12 mouse cellular contexts compared by ENCODE assay signal in the genomic region with DNA sequence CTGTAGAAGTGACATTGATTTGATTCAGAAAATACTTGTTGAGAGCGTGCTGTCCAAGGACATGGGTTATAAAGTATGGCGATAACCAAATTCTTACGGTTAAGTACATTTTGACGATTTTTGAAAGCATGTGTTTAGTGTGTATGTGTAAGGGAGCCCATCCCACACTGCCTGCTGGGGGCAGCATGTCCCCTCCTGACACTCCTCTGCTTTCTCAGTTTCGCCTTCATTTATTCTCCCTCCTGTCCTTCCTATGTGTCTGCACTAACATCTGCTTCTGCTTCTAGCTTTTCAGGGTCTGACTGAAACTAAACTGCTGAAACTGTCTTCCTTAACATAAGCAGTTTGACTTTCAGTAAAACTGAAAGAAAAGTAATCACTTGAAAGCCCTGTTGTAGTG. TPM values are rescaled to one million over a fixed set of nuclear protein-coding genes. Genes with fewer than 3 reads are reported as not detected.
A peak's percentile ranks its signal among the peaks of the same experiment; 100 is the strongest.
DNase-seq lines count a peak whose midpoint lies in the region; ATAC-seq and TF ChIP-seq lines count a peak whose summit lies in the region.
"Had no signal": no experiment of that assay in that cellular context is flagged by ENCODE, and none has a peak within 500 bp of the region (broad histone marks: within the 10 kb centered on the region; RNA-seq: fewer than 3 reads in every experiment).

No protein-coding gene starts in this region.

- H3K9me3 ChIP-seq in heart, embryonic 12.5 days (replicated peaks): no peaks in the 10 kb centered on the region
- H3K9me3 ChIP-seq in lung, postnatal 0 days (ENCODE audit: low read length): no peaks in the 10 kb centered on the region
- H3K9me3 ChIP-seq: hindbrain, embryonic 12.5 days; neural tube, embryonic 13.5 days had no signal

- no peak overlapping the region for H3K4me3 ChIP-seq in heart, embryonic 12.5 days
- H3K4me3 ChIP-seq in spleen, adult 2 months (ENCODE audit: extremely low read depth, insufficient read depth, insufficient read length): no peak overlapping the region
- no peak overlapping the region for H3K4me3 ChIP-seq in lung, postnatal 0 days (ENCODE audit: low read depth, low read length)
- H3K4me3 ChIP-seq: hindbrain, embryonic 12.5 days; neural tube, embryonic 13.5 days had no signal

- H3K36me3 ChIP-seq in heart, embryonic 12.5 days: peaks cover 4% of the 10 kb centered on the region; the same call in 1 of the 2 replicates
- H3K36me3 ChIP-seq in spleen, adult 2 months (ENCODE audit: control insufficient read depth, insufficient read depth, low read length): no peaks in the 10 kb centered on the region
- H3K36me3 ChIP-seq in lung, postnatal 0 days (ENCODE audit: insufficient read depth, low read length): no peaks in the 10 kb centered on the region

- WGBS in heart, embryonic 12.5 days: 84% methylated on average over 5 of the region's 5 CpGs
- 60% methylated on average over 5 of the region's 5 CpGs for WGBS in spleen, adult 2 months
- WGBS in lung, postnatal 0 days: 86% methylated on average over 5 of the region's 5 CpGs

- no peak for TF ChIP-seq EP300 in lung, postnatal 0 days (IDR thresholded peaks at IDR 0.05)

- no peak overlapping the region for H3K4me2 ChIP-seq in heart, embryonic 12.5 days
- no peak overlapping the region for H3K4me2 ChIP-seq in lung, postnatal 0 days (replicated peaks; ENCODE audit: low read depth, low read length)
- H3K4me2 ChIP-seq: hindbrain, embryonic 12.5 days; neural tube, embryonic 13.5 days had no signal

- H3K27me3 ChIP-seq in heart, embryonic 12.5 days (replicated peaks): no peaks in the 10 kb centered on the region
- no peaks in the 10 kb centered on the region for H3K27me3 ChIP-seq in spleen, adult 2 months (ENCODE audit: control insufficient read depth, insufficient read depth, low read length)
- no peaks in the 10 kb centered on the region for H3K27me3 ChIP-seq in lung, postnatal 0 days (replicated peaks; ENCODE audit: insufficient read depth, low read length)
- H3K27me3 ChIP-seq: hindbrain, embryonic 12.5 days; neural tube, embryonic 13.5 days had no signal

- no peak for TF ChIP-seq POLR2A in spleen, adult 2 months (IDR thresholded peaks at IDR 0.05; ENCODE audit: low read depth, low read length)

- DNase-seq in heart, postnatal 4 days: peak; percentile 7
- peak in 1 of 2 experiments; percentile 6 for DNase-seq in spleen, adult 2 months (ENCODE audit: low read depth in 1 of 2, low spot score in 2 of 2)
- no peak for DNase-seq in spleen, adult 18-20 months
- peak; percentile 9 for DNase-seq in lung, postnatal 0 days (ENCODE audit: low spot score)
- peak; percentile 38 for DNase-seq in thymus, postnatal 4 days
- DNase-seq in left cerebral cortex, postnatal 4 days: no peak
- no peak for DNase-seq in urinary bladder, postnatal 10 days (ENCODE audit: low spot score)
- DNase-seq: cerebellum, adult 8-10 months; kidney, postnatal 4 days had no signal

- peak; percentile 15; the same call in 1 of the 2 replicates for TF ChIP-seq CTCF in spleen, adult 2 months (IDR thresholded peaks at IDR 0.05; ENCODE audit: extremely low read depth, insufficient read depth, insufficient read length, insufficient replicate concordance)
- TF ChIP-seq CTCF in lung, postnatal 0 days (IDR thresholded peaks at IDR 0.05): peak; percentile 48

- intact Hi-C loops in left cerebral cortex, postnatal 4 days (cut with DNase I): no loop called here

- no peak overlapping the region for H3K27ac ChIP-seq in heart, embryonic 12.5 days (ENCODE audit: poor library complexity, severe bottlenecking)
- 0 out of 2 replicates have a peak overlapping the region, but pooled peaks have one; percentile 8 for H3K27ac ChIP-seq in spleen, adult 2 months (ENCODE audit: insufficient read depth, low read length)
- H3K27ac ChIP-seq in lung, postnatal 0 days (ENCODE audit: low read length): peak overlapping the region; percentile 44; the same call in 1 of the 2 replicates
- H3K27ac ChIP-seq: hindbrain, embryonic 12.5 days; neural tube, embryonic 13.5 days had no signal

- ATAC-seq in heart, embryonic 12.5 days (ENCODE audit: insufficient number of reproducible peaks, low FRiP score): no peak
- peak; percentile 44 for ATAC-seq in lung, postnatal 0 days

- H3K9ac ChIP-seq in heart, embryonic 12.5 days: no peak overlapping the region
- H3K9ac ChIP-seq in lung, postnatal 0 days (replicated peaks; ENCODE audit: low read depth): no peak overlapping the region
- H3K9ac ChIP-seq: hindbrain, embryonic 12.5 days; neural tube, embryonic 13.5 days had no signal

- no peaks in the 10 kb centered on the region for H3K4me1 ChIP-seq in heart, embryonic 12.5 days (replicated peaks)
- peaks cover 2% of the 10 kb centered on the region for H3K4me1 ChIP-seq in spleen, adult 2 months (ENCODE audit: control insufficient read depth, insufficient read depth, insufficient read length)
- H3K4me1 ChIP-seq in lung, postnatal 0 days (ENCODE audit: insufficient read depth, low read depth, low read length): no peaks in the 10 kb centered on the region
- H3K4me1 ChIP-seq: hindbrain, embryonic 12.5 days; neural tube, embryonic 13.5 days had no signal

RNA-seq across cellular contexts. Expression of a gene that starts 36.7 kb away (rescaled TPM):
- total RNA-seq in heart, postnatal 4 days (2021): 10 to 100 TPM; 61.7 to 71.3 TPM
- 101 and 104 TPM in 2 replicates for polyA plus RNA-seq in heart, embryonic 12.5 days (2016; fragmentation: Nextera tagmentation; extraction: Ambion mirVana)
- polyA plus RNA-seq in spleen, adult 2 months (2012; rRNA removed): 13.6 and 27.1 TPM in 2 replicates
- 92.3 and 108 TPM in 2 replicates for polyA plus RNA-seq in lung, postnatal 0 days (2015; fragmentation: Nextera tagmentation; extraction: Ambion mirVana)
- 10 to 100 TPM; 74.8 to 93.6 TPM for total RNA-seq in left cerebral cortex, postnatal 4 days (2021)

RNA-seq across cellular contexts. Expression of a gene that starts 36.8 kb away (rescaled TPM):
- total RNA-seq in heart, postnatal 4 days (2021): 1 to 10 TPM; 4.4 to 5.6 TPM
- 7.8 and 9.1 TPM in 2 replicates for polyA plus RNA-seq in heart, embryonic 12.5 days (2016; fragmentation: Nextera tagmentation; extraction: Ambion mirVana)
- polyA plus RNA-seq in spleen, adult 2 months (2012; rRNA removed): 0.35 and 0.38 TPM in 2 replicates
- polyA plus RNA-seq in lung, postnatal 0 days (2015; fragmentation: Nextera tagmentation; extraction: Ambion mirVana): 7.2 and 9.3 TPM in 2 replicates
- total RNA-seq in left cerebral cortex, postnatal 4 days (2021): 10 to 100 TPM; 24.7 to 26.4 TPM

RNA-seq across cellular contexts. Expression of a gene that starts 51.3 kb away (rescaled TPM):
- total RNA-seq in heart, postnatal 4 days (2021): under 1 TPM in 1 of 2 experiments, not detected in 1; 0.10 TPM
- polyA plus RNA-seq in heart, embryonic 12.5 days (2016; fragmentation: Nextera tagmentation; extraction: Ambion mirVana): 0.14 TPM in 1 of 2 replicates, not detected in the other
- polyA plus RNA-seq in spleen, adult 2 months (2012; rRNA removed): 0.05 and 0.11 TPM in 2 replicates
- polyA plus RNA-seq in lung, postnatal 0 days (2015; fragmentation: Nextera tagmentation; extraction: Ambion mirVana): 0.11 and 0.14 TPM in 2 replicates
- under 1 TPM in 1 of 2 experiments, not detected in 1; 0.22 TPM for total RNA-seq in left cerebral cortex, postnatal 4 days (2021)
- polyA plus RNA-seq: hindbrain, embryonic 12.5 days; neural tube, embryonic 13.5 days had no signal

Comparison
In these comparisons a context has a peak if more than half of its experiments do, and no peak if none do; other contexts are left out.
1. DNase-seq: peak in heart, postnatal 4 days (single experiment), lung, postnatal 0 days (single experiment) and thymus, postnatal 4 days (single experiment); none in spleen, adult 18-20 months (0 of 2), left cerebral cortex, postnatal 4 days (single experiment) and urinary bladder, postnatal 10 days (single experiment).